Comparison of ENCODE assay signal across 19 mouse cellular contexts in the genomic region with DNA sequence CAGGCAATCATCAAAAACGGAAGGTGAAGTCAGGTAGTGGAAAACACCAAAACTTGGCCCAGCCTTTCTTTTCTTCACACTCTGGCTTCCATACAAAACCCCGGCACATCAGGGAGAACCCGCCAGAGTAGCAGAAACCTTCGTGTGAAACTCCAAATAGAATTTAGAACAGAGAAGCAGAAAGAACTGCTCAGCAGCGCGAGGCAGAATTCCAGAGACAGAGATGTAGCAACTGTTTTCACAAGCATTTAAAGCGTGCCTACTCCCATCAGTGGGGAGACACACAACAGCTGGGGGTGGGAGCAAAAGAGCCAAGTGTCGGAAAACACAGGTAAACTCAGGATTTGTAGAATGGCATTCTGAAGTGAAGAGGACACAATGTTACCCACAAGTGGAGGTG. TPM values are rescaled to one million over a fixed set of nuclear protein-coding genes. Genes with fewer than 3 reads are reported as not detected.
DNase-seq lines count a peak whose midpoint lies in the region; ATAC-seq lines count a peak whose summit lies in the region.
"Had no signal": no experiment of that assay in that cellular context is flagged by ENCODE, and none has a peak within 500 bp of the region (broad histone marks: within the 10 kb centered on the region; RNA-seq: fewer than 3 reads in every experiment).

No protein-coding gene starts in this region.

- peaks cover 2% of the 10 kb centered on the region; the same call in 1 of the 2 replicates for H3K4me1 ChIP-seq in lung, embryonic 16.5 days (replicated peaks; ENCODE audit: control insufficient read depth, insufficient read depth, low read length)
- no peaks in the 10 kb centered on the region for H3K4me1 ChIP-seq in neural tube, embryonic 15.5 days
- H3K4me1 ChIP-seq: hindbrain, embryonic 10.5 days; liver, embryonic 13.5 days; midbrain, embryonic 10.5 days had no signal

- ATAC-seq in lung, embryonic 16.5 days (ENCODE audit: low read depth), result peak; percentile 44; the same call in 1 of the 2 replicates
- ATAC-seq in neural tube, embryonic 15.5 days (ENCODE audit: low FRiP score), result no peak

- H3K4me3 ChIP-seq in lung, embryonic 16.5 days (ENCODE audit: low read length), result no peak overlapping the region
- H3K4me3 ChIP-seq in neural tube, embryonic 15.5 days (replicated peaks), result no peak overlapping the region
- H3K4me3 ChIP-seq: embryonic facial prominence, embryonic 15.5 days; hindbrain, embryonic 10.5 days; liver, embryonic 13.5 days; midbrain, embryonic 10.5 days had no signal

- no peaks in the 10 kb centered on the region for H3K27me3 ChIP-seq in lung, embryonic 16.5 days (ENCODE audit: control insufficient read depth, insufficient read depth, low read depth, low read length)
- no peaks in the 10 kb centered on the region for H3K27me3 ChIP-seq in neural tube, embryonic 15.5 days (replicated peaks)
- H3K27me3 ChIP-seq: embryonic facial prominence, embryonic 15.5 days; liver, embryonic 13.5 days had no signal

- no peaks in the 10 kb centered on the region for H3K9me3 ChIP-seq in lung, embryonic 16.5 days (ENCODE audit: control insufficient read depth, low read length)
- no peaks in the 10 kb centered on the region for H3K9me3 ChIP-seq in neural tube, embryonic 15.5 days (replicated peaks)
- H3K9me3 ChIP-seq: embryonic facial prominence, embryonic 15.5 days; hindbrain, embryonic 10.5 days; liver, embryonic 13.5 days; midbrain, embryonic 10.5 days had no signal

- DNase-seq in kidney, postnatal 4 days, result peak; percentile 9 to 21
- DNase-seq in kidney, postnatal 14 days, result no peak
- peak; percentile 33 to 40 for DNase-seq in right cerebral cortex, adult 2 months (ENCODE audit: low spot score in 2 of 2)
- no peak for DNase-seq in right cerebral cortex, postnatal 4 days
- peak; percentile 52 for DNase-seq in brain, adult 2 months (ENCODE audit: low read depth, low spot score)
- DNase-seq: adrenal gland, postnatal 36 days; B cell, adult 2 months; cerebellum, adult 18-20 months; cerebellum, postnatal 36 days; gastrocnemius, postnatal 14 days; kidney, adult 11 months; liver, embryonic 13.5 days; thymus, postnatal 36 days had no signal

- H3K36me3 ChIP-seq in lung, embryonic 16.5 days (ENCODE audit: control insufficient read depth, insufficient read depth, low read length), result peaks cover 11% of the 10 kb centered on the region
- peaks cover 5% of the 10 kb centered on the region; the same call in 1 of the 2 replicates for H3K36me3 ChIP-seq in neural tube, embryonic 15.5 days

- WGBS in lung, embryonic 16.5 days, result 72% methylated on average over 8 of the region's 8 CpGs
- 90% methylated on average over 8 of the region's 8 CpGs for WGBS in neural tube, embryonic 15.5 days

- H3K9ac ChIP-seq in lung, embryonic 16.5 days (ENCODE audit: low read length), result no peak overlapping the region
- H3K9ac ChIP-seq in neural tube, embryonic 15.5 days (replicated peaks), result no peak overlapping the region
- H3K9ac ChIP-seq: embryonic facial prominence, embryonic 15.5 days; liver, embryonic 13.5 days had no signal

- peak overlapping the region; percentile 73 for H3K27ac ChIP-seq in lung, embryonic 16.5 days (ENCODE audit: low read length)
- H3K27ac ChIP-seq in neural tube, embryonic 15.5 days (replicated peaks), result no peak overlapping the region
- H3K27ac ChIP-seq: embryonic facial prominence, embryonic 15.5 days; hindbrain, embryonic 10.5 days; liver, embryonic 13.5 days; macrophage; midbrain, embryonic 10.5 days had no signal

- H3K4me2 ChIP-seq in lung, embryonic 16.5 days (ENCODE audit: low read depth, low read length), result no peak overlapping the region
- H3K4me2 ChIP-seq in neural tube, embryonic 15.5 days, result no peak overlapping the region
- H3K4me2 ChIP-seq: embryonic facial prominence, embryonic 15.5 days; liver, embryonic 13.5 days had no signal

RNA-seq across cellular contexts. Expression of a gene that starts 44.7 kb away (rescaled TPM):
- polyA plus RNA-seq in lung, embryonic 16.5 days (2015; fragmentation: Nextera tagmentation; extraction: Ambion mirVana), result 0.47 and 0.57 TPM in 2 replicates
- 5.3 and 6.4 TPM in 2 replicates for polyA plus RNA-seq in neural tube, embryonic 15.5 days (2015; fragmentation: Nextera tagmentation; extraction: Ambion mirVana)
- polyA plus RNA-seq: macrophage; midbrain, embryonic 10.5 days had no signal

Comparison
In these comparisons a context has a peak if more than half of its experiments do, and no peak if none do; other contexts are left out.
1. DNase-seq: peak in kidney, postnatal 4 days (2 of 2), right cerebral cortex, adult 2 months (2 of 2) and brain, adult 2 months (single experiment); none in kidney, postnatal 14 days (single experiment) and right cerebral cortex, postnatal 4 days (single experiment).